Mouse (Mus musculus) spleen, postnatal 36 days (tissue): ENCODE measurements around the gene Hist1h3a.
A peak's percentile ranks its signal among the peaks of the same experiment; 100 is the strongest.
"Not testable (repeated sequence)": the region's sequence is repeated elsewhere in the genome, so short reads cannot be mapped to it uniquely, and the experiment has no call there.

ENCODE experiments used
- DNase-seq, 2 experiments: peaks; one replicate each; pipeline ENCODE4 v3.0.0; 2022; ENCODE audit warnings: low spot score in 2 of 2, mixed read lengths in 1 of 2

The Hist1h3a gene

DNA sequence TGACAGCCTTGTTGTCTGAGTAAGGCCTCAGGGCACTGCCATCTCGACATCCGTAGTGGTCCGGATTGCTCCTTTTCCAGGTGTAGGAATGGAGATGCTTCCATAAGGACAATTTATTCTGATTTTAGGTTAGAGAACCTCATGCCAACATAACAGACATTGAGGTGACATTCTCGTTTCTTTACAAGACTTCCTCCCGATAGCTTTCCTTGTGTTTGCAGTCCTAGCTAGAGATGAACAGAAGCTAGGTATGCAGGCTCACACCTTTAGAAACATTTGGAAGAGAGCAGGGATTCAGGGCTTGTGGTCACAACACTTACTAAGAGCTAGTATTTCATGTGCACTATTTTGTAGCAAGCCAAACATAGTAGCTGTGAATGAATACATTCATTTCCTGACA is 19.0 kb downstream of the Hist1h3a start:
- DNase-seq = no peak

DNA sequence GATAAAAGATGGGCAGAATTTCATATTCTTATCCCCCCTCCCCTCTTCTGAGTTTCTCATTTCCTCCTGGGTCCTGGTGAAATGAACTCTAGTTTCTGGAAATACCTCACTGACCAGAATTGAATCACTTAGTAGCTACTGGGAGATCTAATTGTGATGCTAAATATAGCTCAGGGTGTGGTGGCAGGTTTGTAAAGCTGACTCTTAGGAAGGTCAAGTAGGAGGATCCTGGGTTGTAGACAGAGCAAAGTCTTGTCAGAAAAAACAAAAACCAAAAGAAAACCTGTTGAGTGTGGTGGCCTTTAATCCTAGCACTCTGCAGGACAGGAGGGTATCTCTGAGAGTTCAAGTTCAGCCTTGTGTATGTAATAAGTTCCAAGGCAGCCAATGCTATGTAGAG is 20.2 kb downstream of the Hist1h3a start:
- no peak for DNase-seq

DNA sequence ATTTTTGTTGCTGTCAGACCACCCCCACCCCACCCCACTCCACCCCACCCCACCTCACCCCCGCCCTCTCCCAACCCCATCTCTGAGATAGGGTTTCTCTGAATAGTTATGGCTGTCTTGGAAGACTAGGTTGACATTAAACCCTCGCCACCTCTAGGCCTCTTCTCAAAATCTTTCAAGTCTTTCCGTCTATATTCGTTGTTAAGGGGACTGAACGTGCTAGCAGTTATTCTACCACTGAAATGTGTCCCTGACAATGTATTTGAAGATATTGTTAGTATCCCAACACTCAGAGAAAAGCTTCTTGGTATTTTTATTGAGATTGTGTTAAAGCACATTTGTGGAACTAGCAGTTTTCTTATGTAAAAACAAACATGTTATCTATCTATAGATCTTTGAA is 21.3 kb downstream of the Hist1h3a start:
- DNase-seq = no peak

DNA sequence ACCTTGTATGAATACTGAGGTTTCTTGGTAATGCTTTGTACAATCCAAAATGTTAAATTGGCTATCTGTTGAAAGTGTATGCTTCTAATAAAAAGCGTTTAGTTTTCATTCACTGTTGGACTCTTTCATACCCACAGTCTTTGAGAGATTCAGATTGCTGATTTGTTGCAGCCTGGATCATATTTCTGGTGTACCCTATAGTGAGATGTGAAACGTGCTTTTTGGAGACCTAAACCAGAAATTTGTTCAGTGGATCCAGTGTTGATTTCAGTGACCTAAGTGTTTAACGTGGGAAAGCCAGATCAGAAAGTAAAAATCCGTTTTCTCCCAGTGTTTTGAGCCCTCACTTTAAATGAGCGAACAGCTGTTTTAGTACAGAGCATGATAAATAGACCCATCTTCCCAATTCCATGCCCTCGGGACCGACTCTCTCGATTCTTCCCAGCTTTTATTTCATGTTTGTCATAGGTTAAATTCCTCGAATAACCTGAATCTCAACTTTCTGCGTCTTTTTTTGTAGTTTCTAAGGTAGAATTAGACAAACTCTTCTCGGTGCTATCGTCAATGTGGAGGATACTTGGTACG is 21.8 kb downstream of the Hist1h3a start:
- no peak for DNase-seq

DNA sequence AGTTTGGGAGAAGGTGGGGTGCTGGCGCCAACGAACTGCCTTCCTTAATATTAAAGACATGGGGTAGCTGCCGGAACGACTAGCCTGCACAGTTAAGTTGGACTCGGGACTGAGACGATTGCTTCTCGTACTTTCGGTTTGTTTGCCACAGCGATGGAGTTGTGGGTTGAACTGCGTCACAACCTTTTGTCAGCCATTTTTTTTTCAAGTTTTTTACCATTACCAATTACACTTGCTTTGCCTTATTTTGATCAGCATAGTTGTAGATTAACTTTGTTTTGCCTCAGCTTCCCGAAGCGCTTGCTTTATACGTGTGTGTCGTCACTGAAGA is 22.3 kb downstream of the Hist1h3a start:
- DNase-seq = no peak

DNA sequence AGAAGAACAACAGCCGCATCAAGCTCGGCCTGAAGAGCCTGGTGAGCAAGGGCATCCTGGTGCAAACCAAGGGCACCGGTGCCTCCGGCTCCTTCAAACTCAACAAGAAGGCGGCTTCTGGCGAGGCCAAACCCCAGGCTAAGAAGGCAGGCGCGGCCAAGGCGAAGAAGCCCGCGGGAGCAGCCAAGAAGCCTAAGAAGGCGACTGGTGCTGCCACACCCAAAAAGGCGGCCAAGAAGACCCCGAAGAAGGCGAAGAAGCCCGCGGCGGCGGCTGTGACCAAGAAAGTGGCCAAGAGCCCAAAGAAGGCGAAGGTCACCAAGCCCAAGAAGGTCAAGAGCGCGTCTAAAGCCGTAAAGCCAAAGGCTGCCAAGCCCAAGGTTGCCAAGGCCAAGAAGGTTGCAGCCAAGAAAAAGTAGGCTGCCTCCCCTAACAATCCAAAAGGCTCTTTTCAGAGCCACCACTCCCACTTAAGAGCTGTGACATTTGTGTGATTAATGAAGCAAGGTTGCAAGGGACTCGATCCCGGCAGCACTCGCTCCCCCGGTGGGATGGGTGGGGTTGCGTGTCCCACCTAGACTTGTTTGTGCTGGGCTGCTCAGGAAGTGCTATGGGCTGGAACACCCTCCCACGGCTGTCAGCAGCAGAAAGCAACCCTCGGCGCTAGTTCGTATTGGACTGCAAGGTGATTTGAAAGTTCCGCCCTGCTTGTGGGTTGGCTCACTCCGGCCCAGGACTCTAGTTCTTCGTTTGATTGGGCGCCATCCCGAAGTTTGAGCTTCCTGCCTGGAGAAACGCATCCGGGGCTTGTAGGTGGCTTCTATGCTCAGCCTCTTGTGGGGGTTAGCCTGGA is 22.9 kb downstream of the Hist1h3a start:
- DNase-seq = peak; percentile 96

DNA sequence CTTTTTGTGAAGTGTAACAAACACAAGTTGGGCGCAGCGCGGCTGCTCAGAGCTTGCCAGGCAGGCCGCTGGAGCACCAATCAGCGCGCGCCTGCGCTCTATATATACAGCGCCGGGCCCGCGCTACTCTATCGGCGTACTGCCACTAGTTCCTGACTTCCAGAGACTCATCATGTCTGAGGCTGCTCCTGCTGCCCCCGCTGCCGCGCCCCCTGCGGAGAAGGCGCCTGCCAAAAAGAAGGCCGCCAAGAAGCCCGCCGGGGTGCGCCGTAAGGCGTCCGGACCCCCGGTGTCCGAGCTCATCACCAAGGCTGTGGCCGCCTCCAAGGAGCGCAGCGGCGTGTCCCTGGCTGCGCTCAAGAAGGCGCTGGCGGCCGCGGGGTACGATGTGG is 23.5 kb downstream of the Hist1h3a start, which contains the start of gene Hist1h1c:
Gene Hist1h1c, plus strand, starts transcription at position 132 of the 392 bp plus-strand sequence.
- DNase-seq = peak; percentile 93 to 95

DNA sequence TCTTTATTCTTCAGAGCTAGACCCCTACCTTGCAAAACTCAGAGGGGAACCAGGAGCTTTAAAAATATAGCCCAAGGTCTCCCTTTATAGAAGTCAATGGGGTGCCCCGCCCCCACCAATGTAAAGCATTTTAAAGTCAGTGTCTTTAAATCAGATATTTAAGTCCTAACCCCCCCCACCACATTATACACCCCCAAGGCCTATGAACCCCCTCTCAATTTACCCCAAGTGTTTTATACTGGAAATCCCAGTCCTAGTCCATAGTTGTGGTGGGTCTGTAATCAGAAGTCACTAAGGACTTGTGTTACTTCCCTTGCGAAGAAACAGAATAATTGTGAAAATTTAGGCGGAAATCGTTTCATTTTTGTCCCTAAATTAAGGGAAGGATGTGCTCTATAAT is 24.1 kb downstream of the Hist1h3a start:
- DNase-seq = no peak

DNA sequence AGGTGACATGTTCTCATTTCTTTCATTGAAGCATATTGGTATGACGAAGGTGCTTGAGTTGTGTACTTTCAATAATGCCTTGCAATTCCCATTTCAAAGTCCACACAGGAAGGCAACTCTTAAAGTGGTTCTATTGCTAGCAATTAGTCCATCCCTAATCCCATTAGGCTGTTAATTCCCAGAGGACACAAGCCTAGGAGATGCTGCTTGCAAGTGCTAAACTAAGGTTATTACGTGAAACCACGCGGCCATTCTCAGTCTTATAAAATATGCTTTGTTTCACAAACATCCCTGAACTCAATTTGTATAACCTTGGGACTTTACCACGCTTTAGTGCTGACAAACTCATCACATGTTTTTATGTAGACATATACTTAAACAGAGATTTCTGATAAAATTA is 25.1 kb downstream of the Hist1h3a start:
- DNase-seq = no peak

DNA sequence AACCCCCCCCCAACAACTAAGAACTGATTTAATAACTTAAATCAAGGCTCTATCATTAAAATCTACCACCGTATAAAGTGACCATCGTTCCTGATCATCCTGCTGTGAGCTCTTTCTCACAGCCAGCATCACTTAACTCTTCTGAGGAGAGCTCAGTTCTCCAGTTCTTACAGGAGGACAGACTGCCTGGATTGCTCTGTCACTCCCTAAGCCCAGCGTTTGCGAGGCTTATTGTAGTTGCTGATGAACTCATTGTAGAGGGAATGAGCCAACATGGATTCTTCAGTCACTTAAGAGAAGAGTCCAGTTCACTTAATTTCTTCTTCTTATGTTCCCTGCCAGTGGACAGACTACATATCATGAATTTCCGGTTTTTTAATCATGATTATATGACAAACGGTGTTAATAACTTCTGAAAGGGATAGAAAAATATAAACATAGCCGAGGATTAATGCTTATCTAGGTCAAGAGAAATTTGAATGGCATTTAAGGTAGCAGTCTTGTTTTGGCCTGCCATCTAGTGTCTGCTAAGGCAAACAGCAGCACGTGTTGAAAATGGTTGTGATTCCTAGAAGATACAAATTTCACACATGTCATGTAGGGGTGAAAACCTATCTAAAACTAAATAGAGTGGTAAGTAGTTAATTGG is 29.9 kb downstream of the Hist1h3a start:
- no peak for DNase-seq

DNA sequence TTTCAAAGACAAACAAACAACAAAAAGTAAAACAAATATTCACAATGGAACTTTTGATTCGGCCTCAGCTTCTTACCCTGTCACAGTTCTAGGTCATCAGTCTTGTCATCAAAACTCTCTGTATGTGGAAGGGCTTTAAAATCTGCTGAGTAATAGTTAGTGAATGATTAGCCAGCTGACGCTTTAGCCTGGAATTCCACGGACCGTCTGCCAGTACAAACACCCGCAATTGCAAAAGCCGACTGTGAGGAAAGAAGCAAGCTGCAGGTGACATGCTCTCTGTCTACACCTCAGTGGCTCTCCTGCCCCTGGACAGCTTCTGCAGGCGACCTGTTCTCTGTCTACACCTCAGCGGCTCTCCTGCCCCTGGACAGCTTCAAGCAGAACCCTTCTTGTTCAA is 31.7 kb downstream of the Hist1h3a start:
- DNase-seq = no peak

DNA sequence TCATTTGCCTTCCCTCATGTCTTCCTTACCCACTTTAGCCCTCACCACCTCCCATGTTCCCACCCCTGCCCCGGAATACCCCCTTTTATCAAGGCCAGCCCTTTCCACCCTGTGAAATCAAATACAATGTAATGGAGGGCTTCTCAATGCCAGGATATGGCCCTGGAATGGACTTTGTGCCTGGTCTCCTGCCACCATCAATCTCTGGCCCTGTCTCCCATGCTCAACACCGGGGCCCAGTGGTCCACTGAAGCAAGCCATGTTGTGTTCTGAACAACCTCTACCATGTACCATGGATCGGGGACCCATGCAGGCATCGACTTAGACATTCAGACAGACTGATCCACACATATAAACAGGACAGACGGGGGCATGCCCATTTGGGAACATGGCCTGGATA is 32.5 kb downstream of the Hist1h3a start:
- DNase-seq = no peak

DNA sequence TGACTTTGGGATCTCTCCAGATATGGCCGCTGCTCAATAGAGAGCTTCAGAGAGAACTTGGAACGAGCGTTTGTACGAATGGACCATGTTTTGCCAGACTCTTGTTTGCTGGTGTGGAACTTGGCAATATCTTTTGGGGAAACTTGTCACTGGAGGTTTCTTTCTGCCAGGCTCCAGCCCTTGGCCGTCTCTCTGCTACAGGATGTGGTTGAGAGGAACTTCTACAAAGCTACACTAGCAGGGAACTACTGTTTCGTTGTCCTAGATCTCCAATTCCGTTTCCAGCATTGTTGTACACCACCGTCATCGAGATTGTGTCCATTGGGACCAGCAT is 33.0 kb downstream of the Hist1h3a start:
- DNase-seq = no peak

DNA sequence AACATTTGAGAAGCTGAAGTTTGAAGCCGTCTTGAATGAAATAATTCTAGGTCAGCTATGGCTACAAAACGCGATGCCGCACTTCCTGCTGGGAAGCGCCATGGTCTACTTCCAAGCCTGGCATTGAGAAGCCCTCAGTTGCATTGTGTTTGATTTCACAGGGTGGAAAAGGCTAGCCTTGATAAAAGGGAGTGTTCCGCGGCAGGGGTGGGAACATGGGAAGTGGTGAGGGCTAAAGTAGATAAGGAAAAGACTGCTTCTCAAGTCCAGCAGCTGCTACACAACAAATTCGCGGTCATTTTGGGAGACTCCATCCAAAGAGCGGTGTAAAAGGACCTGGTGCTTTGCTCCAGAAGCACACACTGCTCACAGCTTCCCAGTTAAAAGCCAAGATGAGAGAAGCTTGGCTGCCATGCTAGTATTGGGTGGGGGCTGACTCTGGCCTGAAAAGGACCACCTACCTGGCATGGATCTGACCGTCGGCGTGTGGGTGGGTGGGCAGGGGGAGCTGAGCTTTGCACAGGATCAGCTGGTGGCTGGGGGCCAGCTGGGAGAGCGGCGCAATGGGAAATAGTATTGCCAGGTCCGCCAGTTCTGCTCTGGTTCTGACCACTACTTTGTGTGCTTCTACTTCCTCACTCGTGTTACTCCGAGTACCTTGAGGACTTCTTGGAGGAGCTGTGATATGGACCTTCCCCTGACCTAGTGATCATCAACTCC is 33.6 kb downstream of the Hist1h3a start:
- DNase-seq = no peak

DNA sequence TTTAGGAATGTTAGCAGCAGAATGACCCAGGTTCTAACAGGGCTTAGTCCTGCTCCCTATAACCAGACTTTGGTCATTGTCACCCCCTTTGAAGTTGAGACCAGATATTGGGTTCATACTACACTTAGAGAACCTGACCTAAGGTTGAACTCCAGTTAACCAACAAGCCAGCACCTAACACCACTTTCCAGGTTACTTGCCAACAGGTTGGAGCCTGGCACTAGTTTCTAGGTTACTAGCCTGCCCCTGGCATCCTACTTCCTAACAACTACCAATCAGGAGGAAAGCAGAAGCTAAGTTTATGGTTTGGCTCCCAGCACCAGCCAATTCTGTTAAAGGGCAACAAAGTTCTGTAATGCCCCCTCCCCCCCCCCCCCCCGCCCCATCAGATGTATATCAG is 37.0 kb downstream of the Hist1h3a start:
- DNase-seq = no peak

DNA sequence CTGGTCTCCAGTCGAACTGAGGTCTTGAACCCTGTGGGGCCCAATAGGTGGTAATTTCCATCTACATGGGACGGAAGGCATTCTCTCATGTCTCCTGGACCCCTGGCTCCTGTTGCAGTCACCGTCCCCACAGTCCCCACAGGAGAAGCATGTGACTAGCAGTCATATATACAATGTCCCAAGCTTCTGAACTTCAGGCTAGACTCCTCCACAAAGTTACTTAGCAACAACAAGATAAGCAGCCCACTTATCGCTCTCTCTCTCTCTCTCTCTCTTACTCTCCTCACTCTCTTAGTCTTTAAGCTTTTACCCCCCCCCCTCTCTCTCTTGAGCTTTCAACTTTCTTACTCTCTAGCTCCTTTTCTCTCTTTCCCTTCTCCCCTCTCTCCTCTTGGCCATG is 37.9 kb downstream of the Hist1h3a start:
- DNase-seq = no peak

DNA sequence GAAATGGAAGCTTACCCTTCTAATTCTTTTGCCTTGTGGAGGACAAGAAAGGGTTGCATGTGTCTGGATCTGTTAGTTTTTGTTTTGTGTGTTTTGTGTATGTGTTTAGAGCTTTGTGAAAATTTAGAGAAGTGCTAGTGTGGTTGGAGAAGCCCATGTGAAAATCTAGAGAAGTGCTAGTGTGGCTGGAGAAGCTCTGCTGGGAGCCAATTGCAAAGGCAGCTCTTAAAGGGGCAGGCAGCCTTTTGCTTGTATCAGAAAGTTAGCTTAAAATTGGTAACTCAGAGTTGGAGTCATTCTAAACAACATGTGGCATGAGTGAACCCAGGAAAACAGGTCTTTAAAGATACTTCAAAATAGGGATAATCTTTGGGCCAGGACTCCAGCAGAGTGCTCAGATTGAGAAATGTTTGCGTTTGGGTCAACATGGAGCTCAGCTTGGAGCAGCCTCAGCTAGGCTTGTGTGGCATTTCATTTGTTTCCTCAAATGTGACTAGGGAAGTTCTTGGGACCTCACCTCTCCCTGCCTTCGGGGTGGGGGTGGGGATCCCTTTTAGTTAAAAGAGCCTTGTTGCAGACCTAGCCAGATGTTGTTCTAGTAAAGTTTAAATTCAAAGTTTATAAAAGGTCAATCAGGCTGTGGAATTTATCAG is 44.5 kb downstream of the Hist1h3a start:
- not testable (repeated sequence) for DNase-seq

DNA sequence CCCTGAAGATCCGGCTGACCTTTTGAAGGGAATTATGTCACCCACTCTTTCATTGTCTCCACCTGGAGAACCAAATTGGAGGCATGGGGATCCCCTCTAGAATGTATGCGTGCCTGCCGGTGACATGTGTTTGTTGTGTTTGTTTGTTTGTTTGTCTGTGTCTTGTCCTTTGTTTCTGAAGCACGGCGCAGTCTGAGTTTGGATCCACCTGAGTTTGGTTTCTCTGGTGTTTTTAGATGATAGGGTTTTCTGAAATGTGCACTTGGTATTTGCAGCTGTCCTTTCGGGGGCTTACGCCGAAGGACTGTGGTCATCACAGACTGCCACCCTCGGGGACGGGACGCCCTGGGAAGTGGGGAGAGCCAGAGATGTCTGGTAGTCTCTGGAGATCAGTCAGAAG is 45.0 kb downstream of the Hist1h3a start:
- no peak for DNase-seq

DNA sequence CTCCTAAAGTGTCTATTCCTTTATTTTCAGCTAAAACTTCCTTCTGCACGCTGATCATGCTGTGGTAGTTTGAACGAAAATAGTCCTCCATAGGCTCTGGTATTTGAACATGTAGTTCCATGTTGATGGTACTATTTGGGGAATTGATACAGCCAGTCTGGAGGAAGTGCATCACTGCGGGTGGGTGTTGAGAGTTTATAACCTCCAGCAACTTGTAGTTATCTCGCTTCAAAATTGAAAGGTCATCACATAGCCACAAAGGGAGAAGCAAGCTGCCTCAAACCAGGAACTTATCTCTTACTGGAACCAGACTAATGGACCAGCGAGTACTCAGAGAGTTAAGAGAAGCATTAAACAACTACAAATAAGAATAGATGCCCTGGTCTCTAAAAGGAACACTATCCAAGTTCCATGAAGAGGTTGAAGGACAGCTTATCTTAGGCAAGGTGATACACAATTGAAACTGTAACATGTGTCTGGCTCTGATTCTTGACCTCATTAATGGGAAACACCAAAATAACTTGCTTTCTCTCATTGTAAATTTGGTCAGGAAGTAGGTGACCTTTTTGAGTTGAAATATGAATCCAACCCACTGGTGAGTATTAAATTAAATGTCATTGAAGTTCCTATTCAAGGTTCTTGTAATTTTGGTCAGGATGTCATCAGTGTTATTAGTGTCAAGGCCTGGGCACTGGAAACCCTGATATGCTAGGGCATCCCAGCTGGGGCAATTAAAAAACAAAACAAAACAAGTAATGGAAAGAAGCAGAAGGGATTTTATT is 45.7 kb downstream of the Hist1h3a start:
- peak in 1 of 2 experiments; percentile 35 for DNase-seq
